Mouse (Mus musculus): ENCODE measurements around the gene Pex14. TPM values are rescaled to one million over a fixed set of nuclear protein-coding genes. Genes with fewer than 3 reads are reported as not detected.
A peak's percentile ranks its signal among the peaks of the same experiment; 100 is the strongest.

Gene Pex14
- polyA plus RNA-seq, 1 experiment from 2014 or later = 43.5 TPM

- ATAC-seq (replicated peaks; ENCODE audit: low FRiP score) (no peak), DNase-seq (ENCODE audit: low spot score) (no peak)
- Histone ChIP-seq H3K4me1 (replicated peaks; ENCODE audit: control insufficient read depth, insufficient read depth, low read length) (peaks cover 20% of the 10 kb centered on the region), H3K36me3 (ENCODE audit: control insufficient read depth, insufficient read depth, low read length) (no peaks in the 10 kb centered on the region), H3K27ac (ENCODE audit: low read depth, low read length) (no peak overlapping the region), H3K9me3 (ENCODE audit: control insufficient read depth, low read length) (no peaks in the 10 kb centered on the region), H3K4me2 (ENCODE audit: low read depth, low read length, severe bottlenecking) (no peak overlapping the region), H3K9ac (ENCODE audit: low read length) (no peak overlapping the region), H3K4me3 (ENCODE audit: low read depth, low read length) (no peak overlapping the region), H3K27me3 (ENCODE audit: control insufficient read depth, insufficient read depth, low read length) (peaks cover 6% of the 10 kb centered on the region)
- WGBS = 45% methylated on average over 8 of the region's 8 CpGs
These were observed 173.2 kb downstream of the Pex14 start for GRCm38 (mm10) chr4:148926459-148926858.

GRCm38 (mm10) chr4:148925589-148926359, 173.9 kb downstream of the Pex14 start:
- DNase-seq (ENCODE audit: low spot score) = no peak
- Histone ChIP-seq H3K9me3 (ENCODE audit: control insufficient read depth, low read length) (no peaks in the 10 kb centered on the region), H3K4me1 (replicated peaks; ENCODE audit: control insufficient read depth, insufficient read depth, low read length) (peaks cover 18% of the 10 kb centered on the region), H3K4me2 (ENCODE audit: low read depth, low read length, severe bottlenecking) (no peak overlapping the region), H3K27me3 (ENCODE audit: control insufficient read depth, insufficient read depth, low read length) (peaks cover 6% of the 10 kb centered on the region), H3K9ac (ENCODE audit: low read length) (no peak overlapping the region), H3K36me3 (ENCODE audit: control insufficient read depth, insufficient read depth, low read length) (no peaks in the 10 kb centered on the region), H3K27ac (ENCODE audit: low read depth, low read length) (no peak overlapping the region), H3K4me3 (ENCODE audit: low read depth, low read length) (no peak overlapping the region)
- WGBS = 30% methylated on average over 18 of the region's 18 CpGs
- no peak for ATAC-seq (replicated peaks; ENCODE audit: low FRiP score)

- Histone ChIP-seq H3K4me3 (ENCODE audit: low read depth, low read length) (no peak overlapping the region), H3K4me2 (ENCODE audit: low read depth, low read length, severe bottlenecking) (no peak overlapping the region), H3K9ac (ENCODE audit: low read length) (no peak overlapping the region), H3K27ac (ENCODE audit: low read depth, low read length) (no peak overlapping the region), H3K9me3 (ENCODE audit: control insufficient read depth, low read length) (no peaks in the 10 kb centered on the region), H3K36me3 (ENCODE audit: control insufficient read depth, insufficient read depth, low read length) (no peaks in the 10 kb centered on the region), H3K4me1 (replicated peaks; ENCODE audit: control insufficient read depth, insufficient read depth, low read length) (peaks cover 25% of the 10 kb centered on the region), H3K27me3 (ENCODE audit: control insufficient read depth, insufficient read depth, low read length) (peaks cover 6% of the 10 kb centered on the region)
- DNase-seq (ENCODE audit: low spot score) (no peak), ATAC-seq (replicated peaks; ENCODE audit: low FRiP score) (no peak)
- 75% methylated on average over 8 of the region's 8 CpGs for WGBS
These were observed 175.7 kb downstream of the Pex14 start for GRCm38 (mm10) chr4:148923976-148924375.

GRCm38 (mm10) chr4:148923414-148923813, 176.3 kb downstream of the Pex14 start:
- peaks cover 25% of the 10 kb centered on the region for H3K4me1 ChIP-seq (replicated peaks; ENCODE audit: control insufficient read depth, insufficient read depth, low read length)
- H3K4me3 ChIP-seq (ENCODE audit: low read depth, low read length) = no peak overlapping the region
- H3K27me3 ChIP-seq (ENCODE audit: control insufficient read depth, insufficient read depth, low read length) = peaks cover 6% of the 10 kb centered on the region
- no peaks in the 10 kb centered on the region for H3K36me3 ChIP-seq (ENCODE audit: control insufficient read depth, insufficient read depth, low read length)
- DNase-seq (ENCODE audit: low spot score) (no peak), ATAC-seq (replicated peaks; ENCODE audit: low FRiP score) (no peak)
- no peak overlapping the region for H3K4me2 ChIP-seq (ENCODE audit: low read depth, low read length, severe bottlenecking)
- no peak overlapping the region for H3K9ac ChIP-seq (ENCODE audit: low read length)
- H3K9me3 ChIP-seq (ENCODE audit: control insufficient read depth, low read length) = no peaks in the 10 kb centered on the region
- no peak overlapping the region for H3K27ac ChIP-seq (ENCODE audit: low read depth, low read length)
- 85% methylated on average over 9 of the region's 9 CpGs for WGBS

GRCm38 (mm10) chr4:148922221-148922700, 177.4 kb downstream of the Pex14 start:
- Histone ChIP-seq H3K36me3 (ENCODE audit: control insufficient read depth, insufficient read depth, low read length) (no peaks in the 10 kb centered on the region), H3K27ac (ENCODE audit: low read depth, low read length) (no peak overlapping the region), H3K4me1 (replicated peaks; ENCODE audit: control insufficient read depth, insufficient read depth, low read length) (peaks cover 25% of the 10 kb centered on the region), H3K4me3 (ENCODE audit: low read depth, low read length) (peak overlapping the region; percentile 10; the same call in 1 of the 2 replicates), H3K9ac (ENCODE audit: low read length) (peak overlapping the region; percentile 7; the same call in 1 of the 2 replicates), H3K27me3 (ENCODE audit: control insufficient read depth, insufficient read depth, low read length) (peaks cover 6% of the 10 kb centered on the region), H3K4me2 (ENCODE audit: low read depth, low read length, severe bottlenecking) (peak overlapping the region; percentile 46), H3K9me3 (ENCODE audit: control insufficient read depth, low read length) (no peaks in the 10 kb centered on the region)
- peak; percentile 47 for ATAC-seq (replicated peaks; ENCODE audit: low FRiP score)
- DNase-seq (ENCODE audit: low spot score) = peak; percentile 69
- WGBS = 5% methylated on average over 15 of the region's 16 CpGs

GRCm38 (mm10) chr4:148920610-148921009, 179.1 kb downstream of the Pex14 start:
- Histone ChIP-seq H3K9ac (ENCODE audit: low read length) (no peak overlapping the region), H3K9me3 (ENCODE audit: control insufficient read depth, low read length) (no peaks in the 10 kb centered on the region), H3K27me3 (ENCODE audit: control insufficient read depth, insufficient read depth, low read length) (peaks cover 6% of the 10 kb centered on the region), H3K27ac (ENCODE audit: low read depth, low read length) (no peak overlapping the region), H3K4me2 (ENCODE audit: low read depth, low read length, severe bottlenecking) (no peak overlapping the region), H3K4me1 (replicated peaks; ENCODE audit: control insufficient read depth, insufficient read depth, low read length) (peaks cover 23% of the 10 kb centered on the region), H3K36me3 (ENCODE audit: control insufficient read depth, insufficient read depth, low read length) (no peaks in the 10 kb centered on the region), H3K4me3 (ENCODE audit: low read depth, low read length) (no peak overlapping the region)
- DNase-seq (ENCODE audit: low spot score) (no peak), ATAC-seq (replicated peaks; ENCODE audit: low FRiP score) (no peak)
- WGBS = 62% methylated on average over 11 of the region's 11 CpGs

- Histone ChIP-seq H3K4me1 (replicated peaks; ENCODE audit: control insufficient read depth, insufficient read depth, low read length) (peaks cover 27% of the 10 kb centered on the region), H3K27me3 (ENCODE audit: control insufficient read depth, insufficient read depth, low read length) (peaks cover 2% of the 10 kb centered on the region; the same call in 1 of the 2 replicates), H3K9me3 (ENCODE audit: control insufficient read depth, low read length) (no peaks in the 10 kb centered on the region), H3K9ac (ENCODE audit: low read length) (no peak overlapping the region), H3K27ac (ENCODE audit: low read depth, low read length) (no peak overlapping the region), H3K4me2 (ENCODE audit: low read depth, low read length, severe bottlenecking) (no peak overlapping the region), H3K4me3 (ENCODE audit: low read depth, low read length) (no peak overlapping the region), H3K36me3 (ENCODE audit: control insufficient read depth, insufficient read depth, low read length) (no peaks in the 10 kb centered on the region)
- 68% methylated on average over 15 of the region's 15 CpGs for WGBS
- ATAC-seq (replicated peaks; ENCODE audit: low FRiP score) (no peak), DNase-seq (ENCODE audit: low spot score) (no peak)
These were observed 180.8 kb downstream of the Pex14 start for GRCm38 (mm10) chr4:148918707-148919447.

GRCm38 (mm10) chr4:148915849-148916248, 183.8 kb downstream of the Pex14 start:
- H3K9me3 ChIP-seq (ENCODE audit: control insufficient read depth, low read length) = no peaks in the 10 kb centered on the region
- WGBS = 82% methylated on average over 15 of the region's 15 CpGs
- no peaks in the 10 kb centered on the region for H3K36me3 ChIP-seq (ENCODE audit: control insufficient read depth, insufficient read depth, low read length)
- H3K4me1 ChIP-seq (replicated peaks; ENCODE audit: control insufficient read depth, insufficient read depth, low read length) = peaks cover 23% of the 10 kb centered on the region; the same call in 1 of the 2 replicates
- no peak for DNase-seq (ENCODE audit: low spot score)
- H3K4me3 ChIP-seq (ENCODE audit: low read depth, low read length) = no peak overlapping the region
- no peak for ATAC-seq (replicated peaks; ENCODE audit: low FRiP score)
- no peaks in the 10 kb centered on the region; the same call in 1 of the 2 replicates for H3K27me3 ChIP-seq (ENCODE audit: control insufficient read depth, insufficient read depth, low read length)
- no peak overlapping the region for H3K9ac ChIP-seq (ENCODE audit: low read length)
- H3K4me2 ChIP-seq (ENCODE audit: low read depth, low read length, severe bottlenecking) = no peak overlapping the region
- no peak overlapping the region for H3K27ac ChIP-seq (ENCODE audit: low read depth, low read length)
